Mouse (Mus musculus) thymus, adult 2 months (tissue): ENCODE measurements around the gene Cacna1c. TPM values are rescaled to one million over a fixed set of nuclear protein-coding genes. Genes with fewer than 3 reads are reported as not detected.

Experiments
- DNase-seq: peaks from one replicate; pipeline ENCODE4 v3.0.0; 2021
- H3K27ac ChIP-seq: fragments of 200-500 bp; 2 replicates; pipeline ENCODE4 v1.5.1; 2012; ENCODE audit warnings: low read length, control low read depth; ENCODE audit not compliant: control insufficient read depth, insufficient read depth
- H3K27me3 ChIP-seq: fragments of 200-500 bp; 2 replicates; pipeline ENCODE4 v1.6.1; 2012; ENCODE audit warnings: mild to moderate bottlenecking, low read length, moderate library complexity, mixed read lengths; ENCODE audit not compliant: control insufficient read depth, insufficient read depth
- H3K36me3 ChIP-seq: fragments of 200-500 bp; 2 replicates; pipeline ENCODE4 v1.6.1; 2012; ENCODE audit warnings: mild to moderate bottlenecking, low read length, moderate library complexity; ENCODE audit not compliant: control insufficient read depth, insufficient read depth
- H3K4me1 ChIP-seq: fragments of 200-500 bp; replicated peaks from 2 replicates; pipeline ENCODE4 v1.6.1; 2012; ENCODE audit warnings: low read length; ENCODE audit not compliant: control insufficient read depth, insufficient read depth
- H3K4me3 ChIP-seq: fragments of 200-500 bp; 2 replicates; pipeline ENCODE4 v1.5.1; 2012; ENCODE audit warnings: mild to moderate bottlenecking, low read length, control low read depth, moderate library complexity; ENCODE audit not compliant: control insufficient read depth, insufficient read depth
- CTCF ChIP-seq: fragments of 200-500 bp; IDR thresholded peaks from 2 replicates; pipeline ENCODE4 v1.5.1; 2012; ENCODE audit warnings: mild to moderate bottlenecking, control low read depth, low read length, moderate library complexity, borderline replicate concordance; ENCODE audit not compliant: control insufficient read depth, poor library complexity, insufficient read depth; ENCODE audit errors: extremely low read depth
- POLR2A ChIP-seq: fragments of 200-500 bp; IDR thresholded peaks from 2 replicates; pipeline ENCODE4 v1.6.1; 2012; ENCODE audit warnings: mild to moderate bottlenecking, low read length, control low read depth, moderate library complexity; ENCODE audit not compliant: control insufficient read depth, poor library complexity, insufficient read depth; ENCODE audit errors: extremely low read depth
- WGBS: fragments of 180-500 bp; shearing (Covaris S2); methylation state at CpG from one replicate; pipeline ENCODE4 v1.1.7; 2018; 5-methylcytosine and 5-hydroxymethylcytosine counted together
- polyA plus RNA-seq: library from polyadenylated mRNA; depleted of rRNA; stranded (reverse); fragments of >200 nt; gene quantifications from 2 replicates; pipeline ENCODE4 v1.2.3, GENCODE M21; 2012

Gene Cacna1c
- polyA plus RNA-seq, 1 experiment, result 4.8 TPM

- no peak overlapping the region for H3K27ac ChIP-seq
- no peaks in the 10 kb centered on the region for H3K27me3 ChIP-seq
- 97% methylated on average over 8 of the region's 8 CpGs for WGBS
Observed at GRCm38 (mm10) chr6:118769792-118770191, 426.4 kb downstream of the Cacna1c start.

GRCm38 (mm10) chr6:118767698-118768097, 428.5 kb downstream of the Cacna1c start:
- Histone ChIP-seq H3K27me3 (no peaks in the 10 kb centered on the region), H3K27ac (no peak overlapping the region), H3K4me3 (no peak overlapping the region), H3K36me3 (no peaks in the 10 kb centered on the region), H3K4me1 (no peaks in the 10 kb centered on the region)
- no peak for DNase-seq
- WGBS, result 89% methylated on average over 6 of the region's 6 CpGs
- no peak for TF ChIP-seq CTCF

More at GRCm38 (mm10) chr6:118769792-118770191, 426.4 kb downstream of the Cacna1c start:
- no peak for TF ChIP-seq CTCF
- no peak for TF ChIP-seq POLR2A
- H3K4me1 ChIP-seq, result no peaks in the 10 kb centered on the region
- no peaks in the 10 kb centered on the region for H3K36me3 ChIP-seq
- no peak for DNase-seq
- H3K4me3 ChIP-seq, result no peak overlapping the region

- no peaks in the 10 kb centered on the region for H3K27me3 ChIP-seq
- 97% methylated on average over 1 of the region's 1 CpGs for WGBS
- H3K27ac ChIP-seq, result no peak overlapping the region
- no peaks in the 10 kb centered on the region for H3K36me3 ChIP-seq
- no peak for DNase-seq
- H3K4me1 ChIP-seq, result no peaks in the 10 kb centered on the region
- H3K4me3 ChIP-seq, result no peak overlapping the region
- TF ChIP-seq CTCF (no peak), POLR2A (no peak)
Observed at GRCm38 (mm10) chr6:118765261-118765660, 431.0 kb downstream of the Cacna1c start.

- WGBS, result 95% methylated on average over 5 of the region's 5 CpGs
- TF ChIP-seq POLR2A, result no peak
- H3K27ac ChIP-seq, result no peak overlapping the region
Observed at GRCm38 (mm10) chr6:118759015-118759414, 437.2 kb downstream of the Cacna1c start.

GRCm38 (mm10) chr6:118758290-118758907, 437.8 kb downstream of the Cacna1c start:
- no peak overlapping the region for H3K27ac ChIP-seq
- no peaks in the 10 kb centered on the region for H3K36me3 ChIP-seq
- DNase-seq, result no peak
- no peaks in the 10 kb centered on the region for H3K27me3 ChIP-seq
- TF ChIP-seq POLR2A, result no peak
- TF ChIP-seq CTCF, result no peak
- no peak overlapping the region for H3K4me3 ChIP-seq
- 72% methylated on average over 7 of the region's 7 CpGs for WGBS
- no peaks in the 10 kb centered on the region for H3K4me1 ChIP-seq

More at GRCm38 (mm10) chr6:118759015-118759414, 437.2 kb downstream of the Cacna1c start:
- Histone ChIP-seq H3K36me3 (no peaks in the 10 kb centered on the region), H3K27me3 (no peaks in the 10 kb centered on the region), H3K4me1 (no peaks in the 10 kb centered on the region), H3K4me3 (no peak overlapping the region)
- DNase-seq, result no peak

GRCm38 (mm10) chr6:118757533-118758289, 438.5 kb downstream of the Cacna1c start:
- TF ChIP-seq POLR2A (no peak), CTCF (no peak)
- 93% methylated on average over 12 of the region's 12 CpGs for WGBS

More at GRCm38 (mm10) chr6:118757533-118758289, 438.5 kb downstream of the Cacna1c start:
- no peak overlapping the region for H3K27ac ChIP-seq
- H3K36me3 ChIP-seq, result no peaks in the 10 kb centered on the region
- H3K27me3 ChIP-seq, result no peaks in the 10 kb centered on the region
- H3K4me3 ChIP-seq, result no peak overlapping the region
- DNase-seq, result no peak
- no peaks in the 10 kb centered on the region for H3K4me1 ChIP-seq
